Mouse (Mus musculus): ENCODE results near the gene Fndc3b. TPM values are rescaled to one million over a fixed set of nuclear protein-coding genes. Genes with fewer than 3 reads are reported as not detected.
A peak's percentile ranks its signal among the peaks of the same experiment; 100 is the strongest.

Gene Fndc3b
- total and polyA plus RNA-seq, 2 experiments from 2014 or later, result 16.4 to 57.1 TPM

DNA sequence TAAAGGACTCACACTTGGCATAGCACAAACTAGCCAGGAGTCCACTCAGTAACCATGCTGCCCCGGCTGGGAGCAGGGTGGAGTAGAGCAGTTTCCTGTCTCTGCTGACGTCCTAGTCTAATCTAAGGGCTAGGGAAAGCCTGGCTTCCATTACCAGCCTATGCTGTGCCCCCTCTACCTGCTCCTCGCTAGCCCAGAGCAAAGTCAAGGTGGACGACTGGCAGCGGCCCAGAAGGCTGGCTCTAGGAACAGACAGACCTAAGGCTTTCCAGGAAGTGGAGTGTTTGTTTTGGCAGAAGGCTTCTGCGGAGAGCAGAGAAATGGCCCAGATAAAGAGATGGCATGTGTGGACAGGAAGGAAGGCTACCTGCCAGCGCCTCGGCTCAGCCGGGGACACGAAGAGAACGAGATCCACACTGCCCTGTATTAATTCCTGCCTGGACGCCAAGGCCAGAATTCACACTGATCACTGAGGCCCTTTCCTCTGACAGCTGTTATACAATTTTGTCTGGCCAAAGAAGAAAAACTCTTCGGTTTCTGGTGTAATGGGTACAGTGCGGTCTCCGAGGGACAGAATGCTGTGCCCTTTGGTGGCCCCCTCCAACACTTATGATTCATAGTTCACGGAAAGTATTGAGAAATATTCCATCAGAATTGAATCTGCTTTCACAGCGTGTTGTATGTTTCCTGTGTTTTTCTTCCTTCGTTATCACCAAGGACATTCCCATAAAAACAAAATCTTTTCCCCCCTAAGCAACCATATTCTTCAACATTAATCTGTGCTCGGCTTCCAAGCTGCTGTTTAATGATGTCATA is 94.5 kb downstream of the Fndc3b start:
- H3K4me3 ChIP-seq (ENCODE audit: low read depth, low read length), result no peak overlapping the region
- H3K9me3 ChIP-seq (replicated peaks; ENCODE audit: control insufficient read depth, low read length), result no peaks in the 10 kb centered on the region
- 23% methylated on average over 19 of the region's 19 CpGs for WGBS
- H3K27ac ChIP-seq (ENCODE audit: low read depth), result peak overlapping the region; percentile 57
- H3K9ac ChIP-seq (replicated peaks; ENCODE audit: low read depth, low read length), result no peak overlapping the region
- H3K4me1 ChIP-seq (ENCODE audit: control insufficient read depth, insufficient read depth), result peaks cover 36% of the 10 kb centered on the region
- ATAC-seq (ENCODE audit: insufficient read depth, low read depth) (peak; percentile 72), DNase-seq (ENCODE audit: low spot score) (peak; percentile 67)
- peaks cover 4% of the 10 kb centered on the region for H3K36me3 ChIP-seq (replicated peaks; ENCODE audit: control insufficient read depth, insufficient read depth, low read length)
- H3K27me3 ChIP-seq (ENCODE audit: control insufficient read depth, insufficient read depth, low read length), result no peaks in the 10 kb centered on the region
- TF ChIP-seq EP300 (IDR thresholded peaks at IDR 0.05; ENCODE audit: low read depth) (no peak), CTCF (IDR thresholded peaks at IDR 0.05; ENCODE audit: low read depth) (no peak)
- H3K4me2 ChIP-seq (ENCODE audit: low read depth, low read length), result 0 out of 2 replicates have a peak overlapping the region, but pooled peaks have one; percentile 10

GRCm38 (mm10) chr3:27615479-27615878 is 95.6 kb downstream of the Fndc3b start:
- Histone ChIP-seq H3K9me3 (replicated peaks; ENCODE audit: control insufficient read depth, low read length) (no peaks in the 10 kb centered on the region), H3K27ac (ENCODE audit: low read depth) (0 out of 2 replicates have a peak overlapping the region, but pooled peaks have one; percentile 57), H3K4me3 (ENCODE audit: low read depth, low read length) (no peak overlapping the region), H3K27me3 (ENCODE audit: control insufficient read depth, insufficient read depth, low read length) (no peaks in the 10 kb centered on the region), H3K9ac (replicated peaks; ENCODE audit: low read depth, low read length) (no peak overlapping the region), H3K4me1 (ENCODE audit: control insufficient read depth, insufficient read depth) (peaks cover 40% of the 10 kb centered on the region), H3K36me3 (replicated peaks; ENCODE audit: control insufficient read depth, insufficient read depth, low read length) (peaks cover 4% of the 10 kb centered on the region), H3K4me2 (ENCODE audit: low read depth, low read length) (no peak overlapping the region)
- ATAC-seq (ENCODE audit: insufficient read depth, low read depth), result no peak
- no peak for DNase-seq (ENCODE audit: low spot score)
- WGBS, result 80% methylated on average over 8 of the region's 8 CpGs
- TF ChIP-seq CTCF (IDR thresholded peaks at IDR 0.05; ENCODE audit: low read depth) (no peak), EP300 (IDR thresholded peaks at IDR 0.05; ENCODE audit: low read depth) (no peak)

- Histone ChIP-seq H3K9me3 (replicated peaks; ENCODE audit: control insufficient read depth, low read length) (no peaks in the 10 kb centered on the region), H3K4me1 (ENCODE audit: control insufficient read depth, insufficient read depth) (peaks cover 40% of the 10 kb centered on the region), H3K9ac (replicated peaks; ENCODE audit: low read depth, low read length) (no peak overlapping the region), H3K27me3 (ENCODE audit: control insufficient read depth, insufficient read depth, low read length) (no peaks in the 10 kb centered on the region), H3K36me3 (replicated peaks; ENCODE audit: control insufficient read depth, insufficient read depth, low read length) (peaks cover 4% of the 10 kb centered on the region), H3K4me2 (ENCODE audit: low read depth, low read length) (no peak overlapping the region), H3K4me3 (ENCODE audit: low read depth, low read length) (no peak overlapping the region), H3K27ac (ENCODE audit: low read depth) (no peak overlapping the region)
- ATAC-seq (ENCODE audit: insufficient read depth, low read depth) (no peak), DNase-seq (ENCODE audit: low spot score) (no peak)
- TF ChIP-seq EP300 (IDR thresholded peaks at IDR 0.05; ENCODE audit: low read depth) (no peak), CTCF (IDR thresholded peaks at IDR 0.05; ENCODE audit: low read depth) (no peak)
- 86% methylated on average over 11 of the region's 11 CpGs for WGBS
Measured at GRCm38 (mm10) chr3:27613828-27614227, 97.3 kb downstream of the Fndc3b start.

DNA sequence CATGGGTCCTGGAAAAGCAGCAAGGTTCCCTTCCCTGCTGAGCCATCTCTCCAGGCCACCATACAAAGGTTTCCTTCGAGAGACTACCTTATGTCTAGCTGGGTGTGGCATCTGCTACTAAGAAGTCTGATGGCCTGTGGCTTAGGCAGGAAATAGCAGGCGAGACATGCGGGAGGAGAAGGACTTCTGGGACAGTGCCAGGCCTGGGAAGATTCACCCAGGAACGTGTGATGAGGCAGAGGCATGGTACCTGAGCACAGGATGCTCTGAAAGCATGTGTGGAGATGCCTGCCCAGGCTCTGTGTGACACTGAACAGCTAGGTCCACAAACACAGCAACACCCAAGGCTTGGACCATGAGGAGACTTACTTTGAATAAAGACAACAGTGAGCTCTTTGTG is 98.1 kb downstream of the Fndc3b start:
- no peak for TF ChIP-seq CTCF (IDR thresholded peaks at IDR 0.05; ENCODE audit: low read depth)
- no peak for TF ChIP-seq EP300 (IDR thresholded peaks at IDR 0.05; ENCODE audit: low read depth)
- peaks cover 42% of the 10 kb centered on the region for H3K4me1 ChIP-seq (ENCODE audit: control insufficient read depth, insufficient read depth)
- no peak overlapping the region for H3K27ac ChIP-seq (ENCODE audit: low read depth)
- ATAC-seq (ENCODE audit: insufficient read depth, low read depth) (no peak), DNase-seq (ENCODE audit: low spot score) (no peak)
- H3K9me3 ChIP-seq (replicated peaks; ENCODE audit: control insufficient read depth, low read length), result no peaks in the 10 kb centered on the region
- no peak overlapping the region for H3K4me2 ChIP-seq (ENCODE audit: low read depth, low read length)
- no peak overlapping the region for H3K9ac ChIP-seq (replicated peaks; ENCODE audit: low read depth, low read length)
- no peaks in the 10 kb centered on the region for H3K27me3 ChIP-seq (ENCODE audit: control insufficient read depth, insufficient read depth, low read length)
- WGBS, result 47% methylated on average over 4 of the region's 4 CpGs
- H3K36me3 ChIP-seq (replicated peaks; ENCODE audit: control insufficient read depth, insufficient read depth, low read length), result peaks cover 4% of the 10 kb centered on the region
- no peak overlapping the region for H3K4me3 ChIP-seq (ENCODE audit: low read depth, low read length)

DNA sequence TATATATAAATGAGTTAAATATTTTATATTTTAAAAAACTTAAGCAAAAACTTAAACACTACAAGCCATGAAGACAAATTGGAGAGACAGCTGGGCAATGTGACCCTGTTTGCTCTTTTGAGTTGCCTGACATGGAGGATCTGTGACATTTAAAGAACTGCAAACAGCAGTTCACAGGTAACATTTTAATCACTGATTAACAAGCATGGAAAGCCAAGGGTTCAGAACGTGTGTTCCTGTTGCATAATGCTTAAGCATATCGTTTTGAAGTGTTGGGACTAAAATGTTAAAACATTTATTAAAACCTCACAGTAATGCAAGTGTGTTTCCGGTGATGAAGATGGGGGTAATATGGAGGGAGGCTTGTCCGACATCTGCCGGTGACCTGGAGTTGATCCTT is 99.1 kb downstream of the Fndc3b start:
- WGBS, result 85% methylated on average over 5 of the region's 5 CpGs
- no peak overlapping the region for H3K9ac ChIP-seq (replicated peaks; ENCODE audit: low read depth, low read length)
- no peak overlapping the region for H3K27ac ChIP-seq (ENCODE audit: low read depth)
- H3K27me3 ChIP-seq (ENCODE audit: control insufficient read depth, insufficient read depth, low read length), result no peaks in the 10 kb centered on the region
- H3K36me3 ChIP-seq (replicated peaks; ENCODE audit: control insufficient read depth, insufficient read depth, low read length), result peaks cover 4% of the 10 kb centered on the region
- H3K9me3 ChIP-seq (replicated peaks; ENCODE audit: control insufficient read depth, low read length), result no peaks in the 10 kb centered on the region
- no peak overlapping the region for H3K4me2 ChIP-seq (ENCODE audit: low read depth, low read length)
- no peak for TF ChIP-seq CTCF (IDR thresholded peaks at IDR 0.05; ENCODE audit: low read depth)
- TF ChIP-seq EP300 (IDR thresholded peaks at IDR 0.05; ENCODE audit: low read depth), result no peak
- H3K4me1 ChIP-seq (ENCODE audit: control insufficient read depth, insufficient read depth), result peaks cover 43% of the 10 kb centered on the region
- no peak for DNase-seq (ENCODE audit: low spot score)
- ATAC-seq (ENCODE audit: insufficient read depth, low read depth), result no peak
- no peak overlapping the region for H3K4me3 ChIP-seq (ENCODE audit: low read depth, low read length)
